Comparison of ENCODE assay signal across 19 mouse cellular contexts in genomic region chr11:64314997-64315396, GRCm38 (mm10).
"Had no signal": no experiment of that assay in that cellular context is flagged by ENCODE, and none has a peak within 500 bp of the region (broad histone marks: within the 10 kb centered on the region; RNA-seq: fewer than 3 reads in every experiment).

No protein-coding gene starts in this region.

- DNase-seq: left cerebral cortex, postnatal 4 days; liver, postnatal 0 days; lung, postnatal 10 days; right cerebral cortex, adult 18-20 months; right cerebral cortex, postnatal 14 days; spleen, adult 18-20 months; thymus, postnatal 25 days had no signal

- ATAC-seq: hindbrain, embryonic 16.5 days; liver, postnatal 0 days; midbrain, embryonic 15.5 days had no signal

- H3K27ac ChIP-seq: kidney, postnatal 0 days; limb, embryonic 12.5 days; limb, embryonic 15.5 days; liver, embryonic 14.5 days; macrophage; midbrain, embryonic 12.5 days; midbrain, embryonic 15.5 days; neural tube, embryonic 12.5 days; neural tube, embryonic 15.5 days; stomach, embryonic 15.5 days had no signal

- H3K27me3 ChIP-seq: limb, embryonic 15.5 days; midbrain, embryonic 12.5 days; midbrain, embryonic 15.5 days; neural tube, embryonic 12.5 days; neural tube, embryonic 15.5 days; stomach, embryonic 15.5 days had no signal

- H3K4me3 ChIP-seq: limb, embryonic 12.5 days; limb, embryonic 15.5 days; midbrain, embryonic 12.5 days; midbrain, embryonic 15.5 days; neural tube, embryonic 12.5 days; neural tube, embryonic 15.5 days; stomach, embryonic 15.5 days had no signal

- H3K9ac ChIP-seq: limb, embryonic 12.5 days; limb, embryonic 15.5 days; liver, embryonic 14.5 days; liver, postnatal 0 days; midbrain, embryonic 12.5 days; midbrain, embryonic 15.5 days; neural tube, embryonic 12.5 days; neural tube, embryonic 15.5 days; stomach, embryonic 15.5 days had no signal

- H3K9me3 ChIP-seq: limb, embryonic 12.5 days; limb, embryonic 15.5 days; midbrain, embryonic 12.5 days; midbrain, embryonic 15.5 days; neural tube, embryonic 12.5 days; neural tube, embryonic 15.5 days; stomach, embryonic 15.5 days had no signal

- H3K4me1 ChIP-seq: midbrain, embryonic 12.5 days; midbrain, embryonic 15.5 days; neural tube, embryonic 12.5 days; neural tube, embryonic 15.5 days; stomach, embryonic 15.5 days had no signal

- H3K36me3 ChIP-seq: limb, embryonic 12.5 days; limb, embryonic 15.5 days; midbrain, embryonic 12.5 days; midbrain, embryonic 15.5 days; neural tube, embryonic 12.5 days; neural tube, embryonic 15.5 days; stomach, embryonic 15.5 days had no signal

- H3K4me2 ChIP-seq: limb, embryonic 12.5 days; limb, embryonic 15.5 days; liver, embryonic 11.5 days; midbrain, embryonic 12.5 days; midbrain, embryonic 15.5 days; neural tube, embryonic 12.5 days; neural tube, embryonic 15.5 days; stomach, embryonic 15.5 days had no signal
